Mouse (Mus musculus) MEL (cell line): ENCODE data around the gene Diaph3. TPM values are rescaled to one million over a fixed set of nuclear protein-coding genes. Genes with fewer than 3 reads are reported as not detected.

Source experiments
- DNase-seq: peaks from one replicate; pipeline ENCODE4 v3.0.0; 2011; ENCODE audit warnings: low read depth, low spot score
- H3K27ac ChIP-seq: 2 replicates; pipeline ENCODE4 v1.5.1; 2012; ENCODE audit warnings: low read depth, mild to moderate bottlenecking, control low read depth, low read length, moderate library complexity; ENCODE audit not compliant: control insufficient read depth
- H3K27me3 ChIP-seq, 2 experiments: fragments of 150-350 bp in 1 of 2; sonication (generic) in 1 of 2; 2 replicates each; pipeline ENCODE4 v1.6.1; 2012; ENCODE audit warnings: low read length in 2 of 2, mild to moderate bottlenecking in 2 of 2, improper control_type of control experiment in 1 of 2, moderate library complexity in 1 of 2; ENCODE audit not compliant: insufficient read depth in 2 of 2, control insufficient read depth in 1 of 2
- H3K36me3 ChIP-seq, 2 experiments: 2 replicates each; pipeline ENCODE4 v1.6.1; 2012 to 2014; ENCODE audit warnings: low read length in 2 of 2, improper control_type of control experiment in 1 of 2, inconsistent platforms in 1 of 2, mild to moderate bottlenecking in 1 of 2; ENCODE audit not compliant: insufficient read depth in 2 of 2, control insufficient read depth in 1 of 2
- H3K4me1 ChIP-seq, 2 experiments: fragments of 150-350 bp in 1 of 2; sonication (generic) in 1 of 2; 2 replicates each; pipeline ENCODE4 v1.6.1; 2012; ENCODE audit warnings: low read length in 2 of 2, improper control_type of control experiment in 1 of 2, mild to moderate bottlenecking in 1 of 2; ENCODE audit not compliant: insufficient read depth in 2 of 2, control insufficient read depth in 1 of 2
- H3K4me3 ChIP-seq, 2 experiments: fragments of 150-350 bp in 1 of 2; sonication (generic) in 1 of 2; 2 replicates each; pipeline ENCODE4 v1.5.1; 2012; ENCODE audit warnings: low read depth in 2 of 2, low read length in 2 of 2, mild to moderate bottlenecking in 2 of 2, moderate library complexity in 2 of 2, control low read depth in 1 of 2, improper control_type of control experiment in 1 of 2; ENCODE audit not compliant: control insufficient read depth in 1 of 2, insufficient read depth in 1 of 2
- H3K79me2 ChIP-seq: 2 replicates; pipeline ENCODE4 v1.6.1; 2012; ENCODE audit warnings: mild to moderate bottlenecking, low read length, moderate library complexity; ENCODE audit not compliant: control insufficient read depth, poor library complexity, insufficient read depth
- H3K9ac ChIP-seq: 2 replicates; pipeline ENCODE4 v1.6.1; 2012; ENCODE audit warnings: low read depth, mild to moderate bottlenecking, control low read depth, low read length, moderate library complexity; ENCODE audit not compliant: control insufficient read depth, poor library complexity, severe bottlenecking
- H3K9me3 ChIP-seq: fragments of 150-350 bp; sonication (generic); replicated peaks from 2 replicates; pipeline ENCODE4 v1.6.1; 2012; ENCODE audit warnings: mild to moderate bottlenecking, low read length, improper control_type of control experiment, moderate library complexity; ENCODE audit not compliant: insufficient read depth
- CHD1 ChIP-seq: IDR thresholded peaks from 2 replicates; pipeline ENCODE4 v1.6.1; 2012; ENCODE audit warnings: low read depth, mild to moderate bottlenecking, inconsistent platforms, low read length, improper control_type of control experiment
- CHD2 ChIP-seq: IDR thresholded peaks from 2 replicates; pipeline ENCODE4 v1.6.1; 2011; ENCODE audit warnings: low read length, improper control_type of control experiment
- CTCF ChIP-seq, 3 experiments: IDR thresholded peaks in 2 of 3; conservative IDR thresholded peaks in 1 of 3; 2 replicates each; pipeline ENCODE4 v1.5.1; 2011 to 2012; ENCODE audit warnings: low read length in 3 of 3, low read depth in 2 of 3, mild to moderate bottlenecking in 2 of 3, improper control_type of control experiment in 1 of 3, inconsistent platforms in 1 of 3, mixed read lengths in 1 of 3, moderate library complexity in 1 of 3; ENCODE audit not compliant: control insufficient read depth in 1 of 3, insufficient read depth in 1 of 3, poor library complexity in 1 of 3, severe bottlenecking in 1 of 3
- ELF1 ChIP-seq: IDR thresholded peaks from 2 replicates; pipeline ENCODE4 v1.6.1; 2014; ENCODE audit warnings: low read depth, mild to moderate bottlenecking, inconsistent platforms, low read length, improper control_type of control experiment, moderate library complexity
- EP300 ChIP-seq, 2 experiments: IDR thresholded peaks; 2 replicates each; pipeline ENCODE4 v1.6.1; 2011; ENCODE audit warnings: improper control_type of control experiment in 2 of 2, low read length in 2 of 2, low read depth in 1 of 2, mild to moderate bottlenecking in 1 of 2
- GABPA ChIP-seq: IDR thresholded peaks from 2 replicates; pipeline ENCODE4 v1.6.1; 2012; ENCODE audit warnings: low read depth, mild to moderate bottlenecking, inconsistent platforms, low read length, improper control_type of control experiment, moderate library complexity
- GATA1 ChIP-seq: IDR thresholded peaks from 2 replicates; pipeline ENCODE4 v1.6.1; 2011; ENCODE audit warnings: low read depth, low read length, improper control_type of control experiment
- KAT2A ChIP-seq: conservative IDR thresholded peaks from 2 replicates; pipeline ENCODE4 v1.6.1; 2012; ENCODE audit warnings: low read depth, low read length, improper control_type of control experiment, inconsistent platforms
- MAFK ChIP-seq: IDR thresholded peaks from 2 replicates; pipeline ENCODE4 v1.6.1; 2011; ENCODE audit warnings: low read depth, mild to moderate bottlenecking, low read length, improper control_type of control experiment, borderline replicate concordance
- MYC ChIP-seq: IDR thresholded peaks from 2 replicates; pipeline ENCODE4 v1.6.1; 2011; ENCODE audit warnings: low read depth, mild to moderate bottlenecking, low read length, improper control_type of control experiment, moderate library complexity
- NRF1 ChIP-seq: IDR thresholded peaks from 2 replicates; pipeline ENCODE4 v1.6.1; 2014; ENCODE audit warnings: low read depth, mild to moderate bottlenecking, inconsistent platforms, low read length, improper control_type of control experiment, moderate library complexity; ENCODE audit not compliant: poor library complexity, insufficient read depth, severe bottlenecking
- RCOR1 ChIP-seq: IDR thresholded peaks from 2 replicates; pipeline ENCODE4 v1.6.1; 2012; ENCODE audit warnings: low read depth, mild to moderate bottlenecking, inconsistent platforms, low read length, improper control_type of control experiment
- SIN3A ChIP-seq: IDR thresholded peaks from 2 replicates; pipeline ENCODE4 v1.6.1; 2012; ENCODE audit warnings: low read length, improper control_type of control experiment, inconsistent platforms
- TBP ChIP-seq: IDR thresholded peaks from 2 replicates; pipeline ENCODE4 v1.8.0; 2011; ENCODE audit warnings: low read depth, low read length, improper control_type of control experiment
- TCF12 ChIP-seq: IDR thresholded peaks from 2 replicates; pipeline ENCODE4 v1.6.1; 2014; ENCODE audit warnings: low read depth, mild to moderate bottlenecking, inconsistent platforms, low read length, improper control_type of control experiment, moderate library complexity
- UBTF ChIP-seq: IDR thresholded peaks from 2 replicates; pipeline ENCODE4 v1.6.1; 2012; ENCODE audit warnings: low read depth, mild to moderate bottlenecking, inconsistent platforms, low read length, improper control_type of control experiment, moderate library complexity, borderline replicate concordance; ENCODE audit not compliant: insufficient read depth
- USF1 ChIP-seq: IDR thresholded peaks from 2 replicates; pipeline ENCODE4 v1.6.1; 2014; ENCODE audit warnings: low read depth, mild to moderate bottlenecking, inconsistent platforms, low read length, improper control_type of control experiment, moderate library complexity
- USF2 ChIP-seq, 2 experiments: IDR thresholded peaks; 2 replicates each; pipeline ENCODE4 v1.6.1; 2011 to 2012; ENCODE audit warnings: improper control_type of control experiment in 2 of 2, low read length in 2 of 2, borderline replicate concordance in 1 of 2, inconsistent platforms in 1 of 2, low read depth in 1 of 2, mild to moderate bottlenecking in 1 of 2; ENCODE audit not compliant: insufficient read depth in 1 of 2
- polyA plus RNA-seq, 2 experiments: library from polyadenylated mRNA; stranded (reverse) in 1 of 2; unstranded in 1 of 2; fragments of >175 nt in 1 of 2; fragments of >200 nt in 1 of 2; gene quantifications; 2 replicates each; pipeline versions ENCODE4 v1.2.1 to v1.2.4; 2012; ENCODE audit warnings: low replicate concordance in 2 of 2, low read depth in 1 of 2; ENCODE audit not compliant: insufficient read length in 2 of 2, insufficient read depth in 1 of 2, missing spikeins in 1 of 2
- total RNA-seq: library from RNA; depleted of rRNA; stranded (reverse); fragments of 300-350 nt; gene quantifications from 2 replicates; pipeline ENCODE4 v1.2.3, GENCODE M21; 2012

The Diaph3 gene
- total and polyA plus RNA-seq, 3 experiments: 9.0 to 11.9 TPM; not detected in 1

GRCm38 (mm10) chr14:86641839-86642238 is 499.2 kb downstream of the Diaph3 start:
- no peaks in the 10 kb centered on the region for H3K27me3 ChIP-seq
- no peak overlapping the region for H3K4me3 ChIP-seq
- H3K36me3 ChIP-seq: no peaks in the 10 kb centered on the region
- H3K9ac ChIP-seq: no peak overlapping the region
- no peak for DNase-seq
- TF ChIP-seq MYC (no peak), GABPA (no peak), EP300 (IDR thresholded peaks at IDR 0.05; ENCODE audit: low read depth in 1 of 2, low read length in 2 of 2) (no peak), UBTF (no peak), TBP (no peak), GATA1 (no peak)
- no peaks in the 10 kb centered on the region for H3K9me3 ChIP-seq
- H3K27ac ChIP-seq: no peak overlapping the region
- H3K79me2 ChIP-seq: no peaks in the 10 kb centered on the region
- no peaks in the 10 kb centered on the region; a peak in 1 of 4 replicates for H3K4me1 ChIP-seq

GRCm38 (mm10) chr14:86640086-86640485 is 500.9 kb downstream of the Diaph3 start:
- no peak for DNase-seq
- Histone ChIP-seq H3K9ac (no peak overlapping the region), H3K27me3 (no peaks in the 10 kb centered on the region), H3K79me2 (no peaks in the 10 kb centered on the region), H3K27ac (no peak overlapping the region), H3K36me3 (no peaks in the 10 kb centered on the region), H3K9me3 (no peaks in the 10 kb centered on the region), H3K4me1 (no peaks in the 10 kb centered on the region; a peak in 1 of 4 replicates), H3K4me3 (no peak overlapping the region)
- no peak for TF ChIP-seq RCOR1
- TF ChIP-seq NRF1: no peak
- no peak for TF ChIP-seq EP300 (IDR thresholded peaks at IDR 0.05; ENCODE audit: low read depth in 1 of 2, low read length in 2 of 2)
- TF ChIP-seq CHD2: no peak
- TF ChIP-seq ELF1: no peak
- TF ChIP-seq KAT2A: no peak
- no peak for TF ChIP-seq SIN3A
- no peak for TF ChIP-seq USF1
- TF ChIP-seq MAFK: no peak
- no peak for TF ChIP-seq GATA1
- no peak for TF ChIP-seq CHD1
- no peak for TF ChIP-seq USF2 (IDR thresholded peaks at IDR 0.05; ENCODE audit: borderline replicate concordance in 1 of 2, insufficient read depth in 1 of 2, low read depth in 1 of 2, low read length in 2 of 2)
- TF ChIP-seq TCF12: no peak
- TF ChIP-seq CTCF (IDR thresholded peaks at IDR 0.05 in 2 of 3, conservative IDR thresholded peaks at IDR 0.05 in 1 of 3; ENCODE audit: control insufficient read depth in 1 of 3, insufficient read depth in 1 of 3, low read depth in 2 of 3, low read length in 3 of 3, poor library complexity in 1 of 3, severe bottlenecking in 1 of 3): no peak
